Mouse (Mus musculus) myocyte (in vitro differentiated cells): ENCODE measurements around the gene Trpd52l3.

ENCODE experiments used
- CEBPB ChIP-seq: IDR thresholded peaks from 2 replicates; pipeline ENCODE4 v1.6.1; 2011; ENCODE audit warnings: mild to moderate bottlenecking, moderate library complexity; ENCODE audit not compliant: poor library complexity, insufficient read depth, severe bottlenecking
- E2F4 ChIP-seq: IDR thresholded peaks from one replicate; pipeline ENCODE4 v1.6.1; 2011; ENCODE audit warnings: mild to moderate bottlenecking, control low read depth, moderate library complexity; ENCODE audit not compliant: insufficient read depth
- MYOD1 ChIP-seq, 3 experiments: IDR thresholded peaks; one replicate each; pipeline ENCODE4 v1.6.1; 2011; ENCODE audit warnings: control low read depth in 2 of 3, low read depth in 2 of 3, mild to moderate bottlenecking in 2 of 3, moderate library complexity in 1 of 3; ENCODE audit not compliant: insufficient read length in 2 of 3, control insufficient read depth in 1 of 3
- POLR2A ChIP-seq: IDR thresholded peaks from one replicate; pipeline ENCODE4 v1.6.1; 2011; ENCODE audit warnings: low read depth, mild to moderate bottlenecking, control low read depth, moderate library complexity; ENCODE audit not compliant: insufficient read length
- POLR2AphosphoS2 ChIP-seq: IDR thresholded peaks from one replicate; pipeline ENCODE4 v1.6.1; 2011; ENCODE audit warnings: low read depth, control low read depth; ENCODE audit not compliant: insufficient read length
- SRF ChIP-seq: IDR thresholded peaks from one replicate; pipeline ENCODE4 v1.6.1; 2011; ENCODE audit warnings: low read depth; ENCODE audit not compliant: control insufficient read depth, insufficient read length
- TCF12 ChIP-seq: IDR thresholded peaks from one replicate; pipeline ENCODE4 v1.6.1; 2011; ENCODE audit warnings: mild to moderate bottlenecking, control low read depth; ENCODE audit not compliant: poor library complexity, insufficient read depth, severe bottlenecking
- TCF3 ChIP-seq: IDR thresholded peaks from one replicate; pipeline ENCODE4 v1.6.1; 2011; ENCODE audit warnings: low read depth, control low read depth; ENCODE audit not compliant: insufficient read length
- USF1 ChIP-seq: IDR thresholded peaks from one replicate; pipeline ENCODE4 v1.6.1; 2011; ENCODE audit warnings: low read depth, mild to moderate bottlenecking, control low read depth, moderate library complexity

DNA sequence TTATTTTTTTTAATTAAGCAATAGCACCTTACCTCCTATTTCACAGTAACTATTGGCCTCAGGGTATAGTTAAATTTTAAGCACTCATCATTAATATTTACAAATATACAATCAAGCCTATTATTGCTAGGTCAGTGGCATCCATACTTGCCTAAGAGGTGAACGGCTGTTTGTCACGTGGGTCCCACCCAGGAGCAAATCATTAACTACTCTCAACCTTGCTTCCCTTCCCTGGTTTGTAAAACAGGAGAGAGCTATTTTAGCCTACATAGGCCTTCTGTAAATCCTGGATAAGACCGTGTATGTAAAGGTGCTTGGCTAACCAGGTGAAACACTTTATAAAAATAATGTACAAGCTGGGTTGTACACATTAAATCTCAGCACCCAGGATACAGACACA lies 35.6 kb upstream of the Trpd52l3 start:
- TF ChIP-seq POLR2AphosphoS2, result no peak
- TF ChIP-seq E2F4, result no peak
- no peak for TF ChIP-seq POLR2A
- TF ChIP-seq CEBPB, result no peak
- TF ChIP-seq USF1, result no peak
- TF ChIP-seq TCF12, result no peak
- TF ChIP-seq SRF, result no peak
- no peak for TF ChIP-seq TCF3
- TF ChIP-seq MYOD1 (IDR thresholded peaks at IDR 0.05; ENCODE audit: control insufficient read depth in 1 of 3, insufficient read length in 2 of 3, low read depth in 2 of 3), result no peak
